8 mouse cellular contexts compared by ENCODE assay signal in genomic region chr2:61802656-61803251, GRCm38 (mm10). TPM values are rescaled to one million over a fixed set of nuclear protein-coding genes. Genes with fewer than 3 reads are reported as not detected.
DNase-seq lines count a peak whose midpoint lies in the region; ATAC-seq lines count a peak whose summit lies in the region.

Gene Tbr1, plus strand, starts transcription at chr2:61802930.

- H3K4me3 ChIP-seq in embryonic facial prominence, embryonic 15.5 days (replicated peaks) = no peak within 1 kb of the TSS
- H3K4me3 ChIP-seq in midbrain, embryonic 13.5 days (replicated peaks) = no peak within 1 kb of the TSS

- H3K27ac ChIP-seq in embryonic facial prominence, embryonic 15.5 days (replicated peaks) = no peak within 1 kb of the TSS
- no peak within 1 kb of the TSS for H3K27ac ChIP-seq in midbrain, embryonic 13.5 days

- peak; percentile 48 for ATAC-seq in frontal cortex, adult (ENCODE audit: low TSS enrichment)
- 0 out of 2 replicates have a peak, but pooled peaks have one; percentile 59 for ATAC-seq in embryonic facial prominence, embryonic 15.5 days (ENCODE audit: insufficient number of reproducible peaks, low FRiP score, low TSS enrichment, low read depth)
- peak; percentile 46 for ATAC-seq in midbrain, embryonic 13.5 days
- no peak; the same call in 1 of the 2 replicates for ATAC-seq in monocyte, adult 5-6 weeks (replicated peaks; ENCODE audit: insufficient number of reproducible peaks, low FRiP score, low TSS enrichment, poor library complexity, severe bottlenecking)

- H3K9me3 ChIP-seq in embryonic facial prominence, embryonic 15.5 days (replicated peaks) = no peaks in the 10 kb centered on the region
- no peaks in the 10 kb centered on the region for H3K9me3 ChIP-seq in midbrain, embryonic 13.5 days

- 6% methylated on average over 11 of the region's 11 CpGs for WGBS in embryonic facial prominence, embryonic 15.5 days
- WGBS in midbrain, embryonic 13.5 days = 4% methylated on average over 11 of the region's 11 CpGs

- H3K4me1 ChIP-seq in embryonic facial prominence, embryonic 15.5 days = peaks cover 35% of the 10 kb centered on the region
- H3K4me1 ChIP-seq in midbrain, embryonic 13.5 days (replicated peaks) = peaks cover 28% of the 10 kb centered on the region

- DNase-seq in frontal cortex, postnatal 25 days (ENCODE audit: low spot score in 2 of 2) = no peak
- DNase-seq in NIH3T3 (ENCODE audit: low read depth) = peak; percentile 7
- peak; percentile 23 to 32 for DNase-seq in layer of hippocampus, postnatal 10 days (ENCODE audit: low spot score in 2 of 2)
- DNase-seq in kidney, adult 9 months = no peak

- no peak within 1 kb of the TSS for H3K9ac ChIP-seq in embryonic facial prominence, embryonic 15.5 days
- H3K9ac ChIP-seq in midbrain, embryonic 13.5 days (replicated peaks) = no peak within 1 kb of the TSS

- H3K27me3 ChIP-seq in embryonic facial prominence, embryonic 15.5 days = peaks cover 54% of the 10 kb centered on the region
- peaks cover 68% of the 10 kb centered on the region for H3K27me3 ChIP-seq in midbrain, embryonic 13.5 days

- peak within 1 kb of the TSS; percentile 10; the same call in 1 of the 2 replicates for H3K4me2 ChIP-seq in embryonic facial prominence, embryonic 15.5 days (replicated peaks)
- H3K4me2 ChIP-seq in midbrain, embryonic 13.5 days (replicated peaks) = peak within 1 kb of the TSS; percentile 19; the same call in 1 of the 2 replicates

- no peaks in the 10 kb centered on the region for H3K36me3 ChIP-seq in embryonic facial prominence, embryonic 15.5 days
- peaks cover 2% of the 10 kb centered on the region; the same call in 1 of the 2 replicates for H3K36me3 ChIP-seq in midbrain, embryonic 13.5 days

RNA-seq across cellular contexts. Expression of gene Tbr1, which starts in this region (rescaled TPM):
- 0.17 and 0.52 TPM in 2 replicates for polyA plus RNA-seq in embryonic facial prominence, embryonic 15.5 days (2015; fragmentation: Nextera tagmentation; extraction: Ambion mirVana)
- total RNA-seq in layer of hippocampus, postnatal 10 days (2021) = 10 to 100 TPM; 45.9 to 47.4 TPM
- polyA plus RNA-seq in midbrain, embryonic 13.5 days (2015; fragmentation: Nextera tagmentation; extraction: Ambion mirVana) = 1.2 and 3.9 TPM in 2 replicates
- 0.19 TPM in 1 of 3 replicates, not detected in the others for total RNA-seq in monocyte, adult 5-6 weeks (2017)

Comparison
In these comparisons a context has a peak if more than half of its experiments do, and no peak if none do; other contexts are left out.
1. RNA of gene Tbr1 (total RNA-seq): 45.9 to 47.4 TPM in layer of hippocampus, postnatal 10 days; 0.19 TPM in monocyte, adult 5-6 weeks; every median in the first group is over 10 times any median in the second.
2. Peak in ATAC-seq and H3K4me2 ChIP-seq in embryonic facial prominence, embryonic 15.5 days; RNA of the gene not detected or under 1 TPM.
3. DNase-seq: peak in NIH3T3 (single experiment) and layer of hippocampus, postnatal 10 days (2 of 2); none in frontal cortex, postnatal 25 days (0 of 2) and kidney, adult 9 months (single experiment).